Mouse (Mus musculus) A20 (cell line): ENCODE measurements at regions not wholly inside any gene's neighbourhood (a gene's known extent, or its start where the extent isn't known, plus 50 kb on each side); places are given as distances from the start of the nearest gene placed in this dataset.
A peak's percentile ranks its signal among the peaks of the same experiment; 100 is the strongest.

Source experiments
- DNase-seq: peaks from one replicate; pipeline ENCODE4 v3.0.0-alpha.2; 2011; ENCODE audit warnings: low read depth, low spot score

- no peak for DNase-seq
These were observed 83.8 kb upstream of the Phip start for GRCm38 (mm10) chr9:83059083-83059482.

- no peak for DNase-seq
These were observed 80.9 kb upstream of the Phip start for GRCm38 (mm10) chr9:83056208-83056607.

GRCm38 (mm10) chr9:83051666-83052065 is 76.3 kb upstream of the Phip start:
- no peak for DNase-seq

- no peak for DNase-seq
These were observed 72.4 kb upstream of the Phip start for GRCm38 (mm10) chr9:83047567-83048238.

- DNase-seq = no peak
These were observed 70.7 kb upstream of the Phip start for GRCm38 (mm10) chr9:83046035-83046434.

GRCm38 (mm10) chr9:83043790-83044189 is 68.5 kb upstream of the Phip start:
- no peak for DNase-seq

- no peak for DNase-seq
These were observed 66.0 kb upstream of the Phip start for GRCm38 (mm10) chr9:83041345-83041744.

GRCm38 (mm10) chr9:83040686-83041085 is 65.4 kb upstream of the Phip start:
- no peak for DNase-seq

GRCm38 (mm10) chr9:83037261-83038119 is 62.2 kb upstream of the Phip start:
- peak; percentile 57 for DNase-seq
